Mouse (Mus musculus) embryonic fibroblast, embryonic 13.5 days (primary cell): ENCODE measurements around the gene Hoxb6.

Source experiments
- CTCF ChIP-seq: IDR thresholded peaks from 2 replicates; pipeline ENCODE4 v1.5.1; 2011; ENCODE audit warnings: mild to moderate bottlenecking, control low read depth, low read length, moderate library complexity, borderline replicate concordance; ENCODE audit not compliant: insufficient read depth
- POLR2A ChIP-seq: IDR thresholded peaks from 2 replicates; pipeline ENCODE4 v1.6.1; 2011; ENCODE audit warnings: low read depth, mild to moderate bottlenecking, control low read depth, low read length, moderate library complexity

GRCm38 (mm10) chr11:96323154-96323553 lies 30.9 kb downstream of the Hoxb6 start, which contains the start of gene Hoxb3:
- TF ChIP-seq CTCF (no peak), POLR2A (no peak)
